Mouse (Mus musculus): ENCODE results near the gene Ppp1r14c. TPM values are rescaled to one million over a fixed set of nuclear protein-coding genes. Genes with fewer than 3 reads are reported as not detected.
A peak's percentile ranks its signal among the peaks of the same experiment; 100 is the strongest.
"Not testable (repeated sequence)": the region's sequence is repeated elsewhere in the genome, so short reads cannot be mapped to it uniquely, and the experiment has no call there.

The Ppp1r14c gene
- polyA plus RNA-seq, 1 experiment from 2014 or later, result 302 TPM

- WGBS, result 59% methylated on average over 1 of the region's 1 CpGs
- no peak overlapping the region for H3K9ac ChIP-seq (ENCODE audit: low read length)
- H3K27me3 ChIP-seq (ENCODE audit: control insufficient read depth, insufficient read depth, low read length), result no peaks in the 10 kb centered on the region
- no peak overlapping the region; the same call in 1 of the 2 replicates for H3K27ac ChIP-seq (ENCODE audit: low read length)
- H3K4me2 ChIP-seq (ENCODE audit: low read depth, low read length), result no peak overlapping the region
- H3K9me3 ChIP-seq (replicated peaks; ENCODE audit: control insufficient read depth, low read length), result no peaks in the 10 kb centered on the region
- ATAC-seq (replicated peaks; ENCODE audit: extremely low read depth, insufficient read depth, low FRiP score), result no peak
- peaks cover 5% of the 10 kb centered on the region for H3K4me1 ChIP-seq (ENCODE audit: control insufficient read depth, insufficient read depth, low read length)
- no peaks in the 10 kb centered on the region for H3K36me3 ChIP-seq (ENCODE audit: control insufficient read depth, insufficient read depth)
- no peak overlapping the region for H3K4me3 ChIP-seq (ENCODE audit: low read length)
These were observed 110.8 kb downstream of the Ppp1r14c start for GRCm38 (mm10) chr10:3476611-3477010.

GRCm38 (mm10) chr10:3479772-3480171 lies 113.9 kb downstream of the Ppp1r14c start:
- Histone ChIP-seq H3K9ac (ENCODE audit: low read length) (no peak overlapping the region), H3K4me3 (ENCODE audit: low read length) (no peak overlapping the region), H3K9me3 (replicated peaks; ENCODE audit: control insufficient read depth, low read length) (peaks cover 7% of the 10 kb centered on the region; the same call in 1 of the 2 replicates), H3K27ac (ENCODE audit: low read length) (no peak overlapping the region), H3K27me3 (ENCODE audit: control insufficient read depth, insufficient read depth, low read length) (no peaks in the 10 kb centered on the region), H3K36me3 (ENCODE audit: control insufficient read depth, insufficient read depth) (peaks cover 2% of the 10 kb centered on the region; the same call in 1 of the 2 replicates), H3K4me2 (ENCODE audit: low read depth, low read length) (no peak overlapping the region), H3K4me1 (ENCODE audit: control insufficient read depth, insufficient read depth, low read length) (peaks cover 5% of the 10 kb centered on the region)
- 73% methylated on average over 1 of the region's 1 CpGs for whole genome bisulfite sequencing
- ATAC-seq (replicated peaks; ENCODE audit: extremely low read depth, insufficient read depth, low FRiP score), result no peak

GRCm38 (mm10) chr10:3490052-3490451 lies 124.2 kb downstream of the Ppp1r14c start:
- Histone ChIP-seq H3K9me3 (replicated peaks; ENCODE audit: control insufficient read depth, low read length) (no peaks in the 10 kb centered on the region), H3K9ac (ENCODE audit: low read length) (no peak overlapping the region), H3K4me1 (ENCODE audit: control insufficient read depth, insufficient read depth, low read length) (0 out of 2 replicates have a peak, but pooled peaks cover 2% of the 10 kb centered on the region), H3K4me3 (ENCODE audit: low read length) (no peak overlapping the region), H3K27me3 (ENCODE audit: control insufficient read depth, insufficient read depth, low read length) (no peaks in the 10 kb centered on the region), H3K36me3 (ENCODE audit: control insufficient read depth, insufficient read depth) (no peaks in the 10 kb centered on the region), H3K4me2 (ENCODE audit: low read depth, low read length) (no peak overlapping the region), H3K27ac (ENCODE audit: low read length) (no peak overlapping the region)
- ATAC-seq (replicated peaks; ENCODE audit: extremely low read depth, insufficient read depth, low FRiP score), result no peak
- WGBS, result 72% methylated on average over 3 of the region's 3 CpGs

- no peak overlapping the region for H3K27ac ChIP-seq (ENCODE audit: low read length)
- WGBS, result 71% methylated on average over 2 of the region's 2 CpGs
- H3K27me3 ChIP-seq (ENCODE audit: control insufficient read depth, insufficient read depth, low read length), result no peaks in the 10 kb centered on the region
- no peak for ATAC-seq (replicated peaks; ENCODE audit: extremely low read depth, insufficient read depth, low FRiP score)
- H3K9ac ChIP-seq (ENCODE audit: low read length), result no peak overlapping the region
- H3K9me3 ChIP-seq (replicated peaks; ENCODE audit: control insufficient read depth, low read length), result no peaks in the 10 kb centered on the region
- no peak overlapping the region for H3K4me3 ChIP-seq (ENCODE audit: low read length)
- H3K4me1 ChIP-seq (ENCODE audit: control insufficient read depth, insufficient read depth, low read length), result no peaks in the 10 kb centered on the region
- H3K36me3 ChIP-seq (ENCODE audit: control insufficient read depth, insufficient read depth), result no peaks in the 10 kb centered on the region
- no peak overlapping the region for H3K4me2 ChIP-seq (ENCODE audit: low read depth, low read length)
These were observed 130.9 kb downstream of the Ppp1r14c start for GRCm38 (mm10) chr10:3496791-3497190.

GRCm38 (mm10) chr10:3500846-3501245 lies 135.0 kb downstream of the Ppp1r14c start:
- H3K27me3 ChIP-seq (ENCODE audit: control insufficient read depth, insufficient read depth, low read length); H3K9ac ChIP-seq (ENCODE audit: low read length); H3K9me3 ChIP-seq (replicated peaks; ENCODE audit: control insufficient read depth, low read length); H3K4me2 ChIP-seq (ENCODE audit: low read depth, low read length); H3K4me3 ChIP-seq (ENCODE audit: low read length); H3K36me3 ChIP-seq (ENCODE audit: control insufficient read depth, insufficient read depth); H3K4me1 ChIP-seq (ENCODE audit: control insufficient read depth, insufficient read depth, low read length); H3K27ac ChIP-seq (ENCODE audit: low read length); ATAC-seq (replicated peaks; ENCODE audit: extremely low read depth, insufficient read depth, low FRiP score): not testable (repeated sequence)
- 65% methylated on average over 6 of the region's 6 CpGs for WGBS

- H3K36me3 ChIP-seq (ENCODE audit: control insufficient read depth, insufficient read depth), result no peaks in the 10 kb centered on the region
- no peak overlapping the region for H3K9ac ChIP-seq (ENCODE audit: low read length)
- H3K4me3 ChIP-seq (ENCODE audit: low read length), result no peak overlapping the region
- no peaks in the 10 kb centered on the region for H3K27me3 ChIP-seq (ENCODE audit: control insufficient read depth, insufficient read depth, low read length)
- H3K4me2 ChIP-seq (ENCODE audit: low read depth, low read length), result no peak overlapping the region
- 0 out of 2 replicates have a peak, but pooled peaks cover 5% of the 10 kb centered on the region for H3K9me3 ChIP-seq (replicated peaks; ENCODE audit: control insufficient read depth, low read length)
- H3K27ac ChIP-seq (ENCODE audit: low read length), result peak overlapping the region; percentile 60
- H3K4me1 ChIP-seq (ENCODE audit: control insufficient read depth, insufficient read depth, low read length), result peaks cover 25% of the 10 kb centered on the region
- WGBS, result 34% methylated on average over 8 of the region's 8 CpGs
- peak; percentile 62 for ATAC-seq (replicated peaks; ENCODE audit: extremely low read depth, insufficient read depth, low FRiP score)
These were observed 141.8 kb downstream of the Ppp1r14c start for GRCm38 (mm10) chr10:3507484-3508221.

DNA sequence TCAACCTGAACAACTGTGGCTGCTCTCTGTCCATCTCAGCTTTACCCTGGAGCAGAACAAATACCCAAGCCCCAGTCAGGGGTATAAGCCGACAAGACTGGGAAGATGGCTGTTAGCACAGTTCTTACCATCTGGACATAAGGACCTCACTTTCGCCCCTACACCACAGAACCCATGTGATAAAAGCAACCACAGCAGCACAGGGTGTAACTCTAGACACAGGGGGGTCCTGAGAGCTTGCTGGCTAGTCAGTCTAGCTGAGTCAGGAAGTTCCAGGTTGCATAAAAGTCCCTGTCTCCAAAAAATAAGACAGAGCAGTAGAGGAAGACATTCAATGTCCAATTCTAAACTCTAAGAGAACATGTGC lies 142.3 kb downstream of the Ppp1r14c start:
- H3K4me3 ChIP-seq (ENCODE audit: low read length), result no peak overlapping the region
- no peak overlapping the region for H3K9ac ChIP-seq (ENCODE audit: low read length)
- 62% methylated on average over 2 of the region's 2 CpGs for whole genome bisulfite sequencing
- 0 out of 2 replicates have a peak, but pooled peaks cover 5% of the 10 kb centered on the region for H3K9me3 ChIP-seq (replicated peaks; ENCODE audit: control insufficient read depth, low read length)
- no peaks in the 10 kb centered on the region for H3K36me3 ChIP-seq (ENCODE audit: control insufficient read depth, insufficient read depth)
- ATAC-seq (replicated peaks; ENCODE audit: extremely low read depth, insufficient read depth, low FRiP score), result no peak
- H3K27ac ChIP-seq (ENCODE audit: low read length), result peak overlapping the region; percentile 60
- no peaks in the 10 kb centered on the region for H3K27me3 ChIP-seq (ENCODE audit: control insufficient read depth, insufficient read depth, low read length)
- peaks cover 25% of the 10 kb centered on the region for H3K4me1 ChIP-seq (ENCODE audit: control insufficient read depth, insufficient read depth, low read length)
- H3K4me2 ChIP-seq (ENCODE audit: low read depth, low read length), result no peak overlapping the region

GRCm38 (mm10) chr10:3508746-3509145 lies 142.9 kb downstream of the Ppp1r14c start:
- Histone ChIP-seq H3K4me3 (ENCODE audit: low read length) (no peak overlapping the region), H3K36me3 (ENCODE audit: control insufficient read depth, insufficient read depth) (no peaks in the 10 kb centered on the region), H3K4me2 (ENCODE audit: low read depth, low read length) (no peak overlapping the region), H3K27ac (ENCODE audit: low read length) (no peak overlapping the region), H3K4me1 (ENCODE audit: control insufficient read depth, insufficient read depth, low read length) (peaks cover 25% of the 10 kb centered on the region), H3K9ac (ENCODE audit: low read length) (no peak overlapping the region), H3K9me3 (replicated peaks; ENCODE audit: control insufficient read depth, low read length) (0 out of 2 replicates have a peak, but pooled peaks cover 5% of the 10 kb centered on the region), H3K27me3 (ENCODE audit: control insufficient read depth, insufficient read depth, low read length) (no peaks in the 10 kb centered on the region)
- ATAC-seq (replicated peaks; ENCODE audit: extremely low read depth, insufficient read depth, low FRiP score), result no peak
- WGBS, result 39% methylated on average over 2 of the region's 2 CpGs

DNA sequence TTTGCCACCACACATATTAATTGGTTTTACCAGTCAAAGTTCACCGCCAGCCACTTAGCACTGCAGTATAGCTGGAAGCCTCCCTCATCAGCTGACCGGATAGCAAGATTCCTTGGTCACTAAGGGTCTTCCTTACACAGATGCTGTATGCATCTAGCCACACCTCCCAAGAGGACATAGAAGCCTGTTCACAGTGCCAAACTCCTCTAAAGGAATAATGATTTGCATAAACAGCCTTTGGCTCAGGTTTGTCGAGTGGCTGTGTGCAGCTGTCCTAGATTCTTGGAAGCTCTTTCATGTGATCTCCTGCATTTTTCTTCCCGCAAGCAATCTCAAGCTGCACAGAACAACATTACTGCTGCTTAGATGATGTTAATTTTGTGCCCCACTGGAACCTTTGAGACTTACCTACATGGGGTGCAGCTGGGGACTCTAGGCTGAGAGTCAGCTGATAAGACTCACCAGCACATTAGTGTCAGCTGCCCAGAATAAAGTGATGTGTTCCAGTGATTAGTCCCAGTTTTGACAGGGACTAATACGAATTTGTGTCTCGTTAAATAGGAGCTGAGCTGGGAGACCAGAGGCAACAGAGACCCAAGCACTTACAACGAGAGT lies 143.9 kb downstream of the Ppp1r14c start:
- Histone ChIP-seq H3K27ac (ENCODE audit: low read length) (peak overlapping the region; percentile 43), H3K4me3 (ENCODE audit: low read length) (no peak overlapping the region), H3K9ac (ENCODE audit: low read length) (no peak overlapping the region), H3K4me2 (ENCODE audit: low read depth, low read length) (no peak overlapping the region), H3K4me1 (ENCODE audit: control insufficient read depth, insufficient read depth, low read length) (peaks cover 28% of the 10 kb centered on the region), H3K9me3 (replicated peaks; ENCODE audit: control insufficient read depth, low read length) (0 out of 2 replicates have a peak, but pooled peaks cover 5% of the 10 kb centered on the region), H3K27me3 (ENCODE audit: control insufficient read depth, insufficient read depth, low read length) (no peaks in the 10 kb centered on the region), H3K36me3 (ENCODE audit: control insufficient read depth, insufficient read depth) (no peaks in the 10 kb centered on the region)
- WGBS, result 46% methylated on average over 7 of the region's 7 CpGs
- no peak; the same call in 1 of the 2 replicates for ATAC-seq (replicated peaks; ENCODE audit: extremely low read depth, insufficient read depth, low FRiP score)
